ENCODE assay signal across 17 mouse cellular contexts in the genomic region with DNA sequence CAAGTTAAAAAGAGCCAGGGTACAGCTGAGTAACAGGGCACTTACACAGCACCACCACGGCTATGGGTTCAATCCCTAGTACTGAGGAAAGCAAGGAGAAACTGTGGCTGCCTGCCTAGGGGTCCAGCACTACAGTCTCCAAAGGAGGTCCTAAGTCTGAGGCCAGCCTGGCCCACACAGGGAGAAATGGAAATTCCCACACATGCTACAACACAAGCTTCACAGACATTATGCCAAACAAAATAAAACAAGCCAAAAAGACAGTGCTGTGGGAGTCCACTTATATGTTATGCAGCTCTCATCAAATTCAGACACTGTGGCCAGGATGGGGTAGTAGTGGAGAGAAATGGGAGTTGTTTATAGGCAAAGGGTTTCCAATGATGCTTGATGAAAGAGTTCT.
"Had no signal": no experiment of that assay in that cellular context is flagged by ENCODE, and none has a peak within 500 bp of the region (broad histone marks: within the 10 kb centered on the region; RNA-seq: fewer than 3 reads in every experiment).

No protein-coding gene starts in this region.

- H3K4me3 ChIP-seq: lung, embryonic 15.5 days; megakaryocyte, embryonic 14.5 days; midbrain, embryonic 12.5 days; neural tube, embryonic 12.5 days had no signal

- H3K9ac ChIP-seq: lung, embryonic 15.5 days; midbrain, embryonic 12.5 days; neural tube, embryonic 12.5 days had no signal

- H3K27me3 ChIP-seq: lung, embryonic 15.5 days; megakaryocyte, embryonic 14.5 days; midbrain, embryonic 12.5 days; neural tube, embryonic 12.5 days had no signal

- H3K4me2 ChIP-seq: lung, embryonic 15.5 days; midbrain, embryonic 12.5 days; neural tube, embryonic 12.5 days had no signal

- H3K36me3 ChIP-seq: lung, embryonic 15.5 days; midbrain, embryonic 12.5 days; neural tube, embryonic 12.5 days had no signal

- H3K27ac ChIP-seq: lung, embryonic 15.5 days; macrophage; midbrain, embryonic 12.5 days; neural tube, embryonic 12.5 days had no signal

- H3K9me3 ChIP-seq: lung, embryonic 15.5 days; megakaryocyte, embryonic 14.5 days; midbrain, embryonic 12.5 days; neural tube, embryonic 12.5 days had no signal

- ATAC-seq: lung, postnatal 0 days; midbrain, embryonic 16.5 days had no signal

- DNase-seq: lung, adult 2 months; lung, postnatal 14 days; lung, postnatal 36 days; midbrain, embryonic 14.5 days; right cerebral cortex, postnatal 25 days; right cerebral cortex, postnatal 4 days; spleen, adult 18-20 months; thymus, adult 18-20 months; thymus, postnatal 14 days; thymus, postnatal 36 days had no signal
